Mouse (Mus musculus) hindbrain, postnatal 0 days (tissue): ENCODE results near the gene Slc31a2. TPM values are rescaled to one million over a fixed set of nuclear protein-coding genes. Genes with fewer than 3 reads are reported as not detected.

Experiments
- ATAC-seq: fragments of 200-750 bp; cut with Nextera tagmentation; 2 replicates; pipeline ENCODE4 v1.8.0; 2017; ENCODE audit warnings: mild to moderate bottlenecking, moderate TSS enrichment, moderate library complexity
- DNase-seq: peaks from one replicate; pipeline ENCODE4 v3.0.0-alpha.2; 2015; ENCODE audit warnings: low spot score
- H3K27ac ChIP-seq: fragments of 300-500 bp; sonication (generic); 2 replicates; pipeline ENCODE4 v1.5.1; 2014; ENCODE audit warnings: mild to moderate bottlenecking
- H3K27me3 ChIP-seq: fragments of 300-500 bp; sonication (generic); 2 replicates; pipeline ENCODE4 v1.6.1; 2014; ENCODE audit warnings: low read length, mixed read lengths; ENCODE audit not compliant: insufficient read depth
- H3K36me3 ChIP-seq: fragments of 300-500 bp; sonication (generic); 2 replicates; pipeline ENCODE4 v1.6.1; 2014; ENCODE audit warnings: low read length, mixed read lengths; ENCODE audit not compliant: insufficient read depth
- H3K4me1 ChIP-seq: fragments of 300-500 bp; sonication (generic); 2 replicates; pipeline ENCODE4 v1.6.1; 2014; ENCODE audit warnings: antibody characterized with exemption, low read length, mixed read lengths; ENCODE audit not compliant: insufficient read depth
- H3K4me2 ChIP-seq: fragments of 300-500 bp; sonication (generic); 2 replicates; pipeline ENCODE4 v1.6.1; 2014; ENCODE audit warnings: low read depth, mild to moderate bottlenecking, low read length, moderate library complexity, mixed read lengths
- H3K4me3 ChIP-seq: fragments of 300-500 bp; sonication (generic); 2 replicates; pipeline ENCODE4 v1.5.1; 2014; ENCODE audit warnings: low read length
- H3K9ac ChIP-seq: fragments of 300-500 bp; sonication (generic); replicated peaks from 2 replicates; pipeline ENCODE4 v1.6.1; 2014; ENCODE audit warnings: mild to moderate bottlenecking, low read length, moderate library complexity, mixed read lengths
- H3K9me3 ChIP-seq: fragments of 300-500 bp; sonication (generic); 2 replicates; pipeline ENCODE4 v1.6.1; 2016; ENCODE audit warnings: low read length, mixed read lengths
- CTCF ChIP-seq: IDR thresholded peaks from 2 replicates; pipeline ENCODE4 v1.5.1; 2016; ENCODE audit warnings: antibody characterized with exemption, control low read depth, low read depth
- WGBS: fragments of 180-500 bp; shearing (Covaris S2); extraction: QIAGEN DNeasy Blood & Tissue Kit; methylation state at CpG from one replicate; pipeline ENCODE4 v1.1.7; 2014; 5-methylcytosine and 5-hydroxymethylcytosine counted together
- polyA plus RNA-seq: library from polyadenylated mRNA; unstranded; fragments of >200 nt; fragmentation: Nextera tagmentation; extraction: Ambion mirVana; gene quantifications from 2 replicates; pipeline ENCODE4 v1.2.1, GENCODE M21; 2015
- total RNA-seq: library from RNA; depleted of rRNA; stranded (reverse); fragments of >200 nt; gene quantifications from 2 replicates; pipeline ENCODE4 v1.2.3, GENCODE M21; 2014

The Slc31a2 gene
- total and polyA plus RNA-seq, 2 experiments from 2014 or later: 12.2 to 17.7 TPM

- WGBS: 87% methylated on average over 9 of the region's 9 CpGs
- DNase-seq (no peak), ATAC-seq (no peak)
- Histone ChIP-seq H3K27me3 (no peaks in the 10 kb centered on the region), H3K36me3 (peaks cover 19% of the 10 kb centered on the region), H3K9ac (no peak overlapping the region), H3K4me3 (no peak overlapping the region), H3K9me3 (no peaks in the 10 kb centered on the region), H3K4me2 (no peak overlapping the region), H3K27ac (no peak overlapping the region), H3K4me1 (peaks cover 15% of the 10 kb centered on the region)
- no peak for TF ChIP-seq CTCF
These were observed 28.6 kb downstream of the Slc31a2 start for GRCm38 (mm10) chr4:62290816-62291505.

GRCm38 (mm10) chr4:62292461-62293180 is 30.3 kb downstream of the Slc31a2 start:
- peak; percentile 44 for DNase-seq
- Histone ChIP-seq H3K27me3 (no peaks in the 10 kb centered on the region), H3K4me2 (no peak overlapping the region), H3K4me3 (no peak overlapping the region), H3K9ac (no peak overlapping the region), H3K27ac (no peak overlapping the region), H3K4me1 (peaks cover 9% of the 10 kb centered on the region), H3K36me3 (peaks cover 27% of the 10 kb centered on the region), H3K9me3 (no peaks in the 10 kb centered on the region)
- ATAC-seq: peak; percentile 41; the same call in 1 of the 2 replicates
- 29% methylated on average over 8 of the region's 8 CpGs for WGBS
- no peak for TF ChIP-seq CTCF

- H3K4me2 ChIP-seq: no peak overlapping the region
- no peaks in the 10 kb centered on the region for H3K9me3 ChIP-seq
- H3K27me3 ChIP-seq: no peaks in the 10 kb centered on the region
- H3K27ac ChIP-seq: no peak overlapping the region
- H3K4me1 ChIP-seq: peaks cover 2% of the 10 kb centered on the region; the same call in 1 of the 2 replicates
- TF ChIP-seq CTCF: no peak
- no peak overlapping the region for H3K9ac ChIP-seq
- peaks cover 31% of the 10 kb centered on the region for H3K36me3 ChIP-seq
- ATAC-seq (no peak), DNase-seq (no peak)
- no peak overlapping the region for H3K4me3 ChIP-seq
- WGBS: 57% methylated on average over 10 of the region's 10 CpGs
These were observed 31.0 kb downstream of the Slc31a2 start for GRCm38 (mm10) chr4:62293219-62293861.

- no peaks in the 10 kb centered on the region for H3K27me3 ChIP-seq
- WGBS: 100% methylated on average over 1 of the region's 1 CpGs
- TF ChIP-seq CTCF: no peak
- ATAC-seq (no peak), DNase-seq (no peak)
- no peak overlapping the region for H3K4me3 ChIP-seq
- H3K4me2 ChIP-seq: no peak overlapping the region
- no peak overlapping the region for H3K9ac ChIP-seq
- no peaks in the 10 kb centered on the region for H3K4me1 ChIP-seq
- no peaks in the 10 kb centered on the region for H3K9me3 ChIP-seq
- no peak overlapping the region for H3K27ac ChIP-seq
- peaks cover 45% of the 10 kb centered on the region for H3K36me3 ChIP-seq
These were observed 32.4 kb downstream of the Slc31a2 start for GRCm38 (mm10) chr4:62294741-62295140.

- no peak overlapping the region for H3K4me2 ChIP-seq
- TF ChIP-seq CTCF: no peak
- no peak overlapping the region for H3K4me3 ChIP-seq
- ATAC-seq (no peak), DNase-seq (no peak)
- no peak overlapping the region for H3K27ac ChIP-seq
- H3K4me1 ChIP-seq: no peaks in the 10 kb centered on the region
- no peaks in the 10 kb centered on the region for H3K27me3 ChIP-seq
- H3K9me3 ChIP-seq: no peaks in the 10 kb centered on the region
- H3K9ac ChIP-seq: no peak overlapping the region
- H3K36me3 ChIP-seq: peaks cover 48% of the 10 kb centered on the region
- 82% methylated on average over 3 of the region's 3 CpGs for WGBS
These were observed 35.1 kb downstream of the Slc31a2 start for GRCm38 (mm10) chr4:62297280-62298130.

GRCm38 (mm10) chr4:62300001-62300400 is 37.6 kb downstream of the Slc31a2 start:
- Histone ChIP-seq H3K9me3 (no peaks in the 10 kb centered on the region), H3K27ac (no peak overlapping the region), H3K4me3 (no peak overlapping the region), H3K4me1 (no peaks in the 10 kb centered on the region), H3K4me2 (no peak overlapping the region), H3K36me3 (peaks cover 59% of the 10 kb centered on the region; the same call in 1 of the 2 replicates), H3K27me3 (no peaks in the 10 kb centered on the region), H3K9ac (no peak overlapping the region)
- 94% methylated on average over 2 of the region's 2 CpGs for WGBS
- DNase-seq (no peak), ATAC-seq (no peak)
- no peak for TF ChIP-seq CTCF
